Mouse (Mus musculus): Measurements from ENCODE around the gene Lta.

The Lta gene

GRCm38 (mm10) chr17:35156461-35157200 lies 48.5 kb downstream of the Lta start:
- no peak for DNase-seq

GRCm38 (mm10) chr17:35155451-35155850 lies 49.7 kb downstream of the Lta start:
- DNase-seq = no peak

GRCm38 (mm10) chr17:35154616-35155015 lies 50.5 kb downstream of the Lta start:
- no peak for DNase-seq

GRCm38 (mm10) chr17:35153931-35154330 lies 51.2 kb downstream of the Lta start:
- no peak for DNase-seq

Data from right cerebral cortex, adult 18-20 months (tissue).